Mouse (Mus musculus) mature B cell (primary cell): ENCODE data around the gene Foxn3.

Experiments used
- in situ Hi-C: fragments of 300-500 bp; cut with MboI; formaldehyde crosslinking; loops from 2 replicates; pipeline ENCODE4 v1.14.3; 2019

Gene Foxn3

DNA sequence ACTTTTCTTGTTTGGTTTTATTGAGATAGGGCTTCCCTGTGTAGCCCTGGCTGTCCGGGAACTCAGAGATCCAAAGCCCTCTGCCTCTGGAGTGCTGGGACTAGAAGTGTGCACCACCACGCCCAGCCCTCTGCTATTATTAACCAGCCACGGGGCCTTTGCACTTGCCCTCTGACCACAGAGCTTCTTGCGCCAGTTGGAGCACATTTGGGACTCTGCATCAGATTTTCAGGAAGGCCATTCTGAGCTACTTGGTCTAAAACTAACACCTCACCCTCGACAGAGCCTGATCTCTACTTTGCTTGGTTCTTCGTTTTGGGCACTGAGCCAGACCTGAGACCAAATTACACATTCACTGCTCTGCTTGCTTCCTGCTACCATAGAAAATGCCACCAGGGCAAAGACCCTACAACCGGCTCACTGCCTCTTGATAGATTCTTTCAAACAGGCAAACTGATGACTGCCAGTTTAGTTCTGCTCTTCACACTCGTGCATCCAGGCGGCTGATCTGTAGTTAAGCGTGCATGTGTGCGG is 301.2 kb downstream of the Foxn3 start:
- in situ Hi-C loops: no loop called here

- in situ Hi-C loops: no loop called here
Observed at GRCm38 (mm10) chr12:99260171-99260570, 303.2 kb downstream of the Foxn3 start.

- in situ Hi-C loops: no loop called here
Observed at GRCm38 (mm10) chr12:99257570-99257969, 305.8 kb downstream of the Foxn3 start.

GRCm38 (mm10) chr12:99256997-99257396 is 306.4 kb downstream of the Foxn3 start:
- in situ Hi-C loops: no loop called here

DNA sequence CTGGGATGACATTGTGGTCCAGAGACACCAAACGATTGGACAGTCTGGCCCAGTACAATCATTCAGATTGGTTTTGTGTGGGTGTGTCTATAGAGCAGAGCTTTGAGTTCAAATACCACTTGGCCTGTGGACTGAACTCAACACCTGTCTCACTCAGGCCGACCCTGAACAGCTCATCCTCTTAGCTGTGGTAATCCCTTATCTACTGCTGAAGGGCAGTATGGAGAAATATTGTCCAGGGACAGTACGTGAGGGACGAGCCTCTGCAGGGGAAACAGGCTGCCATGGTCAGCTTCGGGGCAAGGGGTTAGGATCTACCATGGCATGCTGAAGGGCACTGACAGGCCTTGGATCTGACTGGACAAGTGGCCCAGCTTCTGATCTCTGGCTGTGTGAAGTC is 306.9 kb downstream of the Foxn3 start:
- in situ Hi-C loops: no loop called here

GRCm38 (mm10) chr12:99254436-99254835 is 308.9 kb downstream of the Foxn3 start:
- in situ Hi-C loops: no loop called here

DNA sequence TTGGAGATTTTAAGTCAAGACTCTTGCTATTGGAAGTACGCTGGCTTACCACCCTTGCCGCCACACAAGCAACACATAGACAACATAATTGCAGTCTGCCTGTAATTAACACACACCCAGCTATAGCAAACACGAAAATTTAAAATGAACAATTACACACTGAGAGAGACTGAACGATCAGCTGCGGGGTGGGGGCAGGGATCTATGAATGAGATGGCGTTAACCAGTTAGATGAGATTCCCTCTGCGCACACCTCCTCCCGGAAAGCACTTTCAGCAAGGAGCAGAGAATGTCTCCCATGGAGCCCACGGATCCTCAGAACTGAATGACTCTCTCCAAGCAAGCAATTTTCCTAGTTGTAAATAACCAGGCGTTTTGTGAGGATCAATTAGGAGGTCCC is 309.8 kb downstream of the Foxn3 start:
- in situ Hi-C loops: no loop called here

- in situ Hi-C loops: no loop called here
Observed at GRCm38 (mm10) chr12:99248606-99249005, 314.8 kb downstream of the Foxn3 start.

DNA sequence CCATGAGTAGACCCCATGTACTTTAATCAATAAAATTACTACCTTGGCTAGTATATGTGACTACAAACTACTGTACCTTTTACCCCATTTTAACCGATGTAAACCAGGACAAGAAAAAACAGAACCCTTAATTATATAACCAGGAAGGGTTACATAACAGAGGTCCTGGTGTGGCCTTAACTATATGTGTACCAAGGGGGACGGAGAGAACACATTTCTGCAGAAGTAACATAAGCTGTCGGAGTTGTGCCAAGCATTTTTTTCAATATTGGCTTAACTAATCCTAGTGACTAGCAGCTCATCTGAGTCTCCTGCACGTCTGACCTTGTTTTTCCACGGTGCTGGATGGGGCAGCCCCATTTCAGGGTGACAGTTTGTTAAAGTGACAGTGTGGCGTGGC is 315.4 kb downstream of the Foxn3 start:
- in situ Hi-C loops: no loop called here

- in situ Hi-C loops: no loop called here
Observed at GRCm38 (mm10) chr12:99246984-99247746, 316.2 kb downstream of the Foxn3 start.

DNA sequence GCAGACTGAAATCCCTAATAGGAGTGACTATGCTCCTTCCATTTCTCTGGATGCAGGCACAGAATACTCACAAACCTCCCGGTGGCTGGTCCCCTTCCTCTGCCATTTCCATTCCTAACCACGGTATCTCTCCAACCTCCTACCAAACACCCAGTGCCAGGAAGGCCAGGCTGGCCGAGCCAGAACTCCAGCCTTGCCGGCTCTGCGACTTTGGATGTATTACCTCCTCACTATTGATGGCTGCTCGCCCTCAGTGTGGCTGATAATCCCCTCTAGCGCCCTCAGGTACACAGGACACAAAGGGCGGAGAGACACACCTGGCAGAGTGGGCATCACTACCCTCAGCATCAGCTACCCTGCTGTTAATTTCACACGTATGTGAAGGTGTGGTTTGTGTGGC is 318.7 kb downstream of the Foxn3 start:
- in situ Hi-C loops: no loop called here

- in situ Hi-C loops: no loop called here
Observed at GRCm38 (mm10) chr12:99244264-99244663, 319.1 kb downstream of the Foxn3 start.

- in situ Hi-C loops: no loop called here
Observed at GRCm38 (mm10) chr12:99243316-99243715, 320.1 kb downstream of the Foxn3 start.

DNA sequence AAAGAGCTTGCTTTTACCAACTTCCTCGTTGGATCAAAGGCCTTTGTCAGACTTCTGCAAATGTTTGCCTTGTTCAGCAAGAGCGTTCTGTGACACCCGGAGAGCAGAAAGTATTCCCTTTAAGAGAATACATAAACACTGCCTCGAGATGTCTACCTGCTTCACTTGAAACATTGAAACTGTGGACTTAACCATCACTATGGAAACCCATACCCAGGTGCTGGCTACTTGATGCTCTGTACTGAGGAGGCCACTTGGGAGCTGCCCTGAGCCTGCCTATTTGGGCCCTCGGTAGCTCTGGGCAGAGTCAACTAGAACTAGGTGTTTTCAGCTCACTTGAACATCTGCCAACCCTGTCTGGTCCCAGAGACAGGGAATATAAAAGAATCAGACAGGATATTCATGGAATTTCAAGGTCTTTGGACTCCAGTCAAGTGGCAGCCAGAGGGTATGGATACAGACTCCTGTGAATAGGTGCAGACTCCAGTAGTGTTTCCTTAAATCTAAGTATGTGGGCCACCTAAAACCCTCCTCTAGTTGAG is 323.1 kb downstream of the Foxn3 start:
- in situ Hi-C loops: no loop called here

DNA sequence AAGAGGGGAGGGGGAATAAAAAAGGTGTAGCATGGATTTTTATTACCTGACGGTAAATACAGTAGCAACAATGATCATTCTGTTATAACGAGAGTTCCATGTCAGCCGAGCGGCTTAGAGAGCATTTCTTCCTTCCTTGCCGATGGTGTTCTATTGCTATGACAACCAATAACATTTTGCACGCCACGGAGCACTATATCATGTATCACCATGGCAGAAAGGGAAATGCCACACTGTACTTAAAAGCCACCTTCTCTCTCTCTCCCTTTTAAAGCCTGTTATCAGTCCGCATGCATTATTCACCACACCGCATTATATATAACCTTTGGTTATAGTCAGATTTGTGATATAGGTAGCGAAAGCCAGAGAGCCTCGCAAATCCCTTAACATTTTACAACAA is 323.6 kb downstream of the Foxn3 start:
- in situ Hi-C loops: no loop called here

- in situ Hi-C loops: no loop called here
Observed at GRCm38 (mm10) chr12:99237497-99237896, 325.9 kb downstream of the Foxn3 start.

DNA sequence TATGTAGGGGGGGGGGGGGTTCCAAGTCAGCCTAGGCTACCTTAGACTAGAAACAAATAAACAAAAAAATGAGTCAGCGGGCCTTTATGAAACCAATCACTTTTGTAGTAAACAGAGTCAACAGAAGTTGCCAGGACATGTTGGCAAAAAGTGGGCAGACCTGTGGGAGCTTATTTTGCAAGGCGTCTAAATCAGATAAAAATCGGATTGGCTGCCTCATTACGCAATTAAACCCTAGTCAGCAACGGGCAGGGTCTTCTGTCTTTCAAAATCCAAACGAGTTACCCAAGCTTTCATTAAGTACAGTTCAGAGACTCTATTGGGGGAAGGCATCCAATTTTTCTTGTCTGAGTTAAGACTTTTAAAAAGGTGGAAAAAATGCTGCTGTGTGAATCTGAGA is 329.0 kb downstream of the Foxn3 start:
- in situ Hi-C loops: no loop called here

DNA sequence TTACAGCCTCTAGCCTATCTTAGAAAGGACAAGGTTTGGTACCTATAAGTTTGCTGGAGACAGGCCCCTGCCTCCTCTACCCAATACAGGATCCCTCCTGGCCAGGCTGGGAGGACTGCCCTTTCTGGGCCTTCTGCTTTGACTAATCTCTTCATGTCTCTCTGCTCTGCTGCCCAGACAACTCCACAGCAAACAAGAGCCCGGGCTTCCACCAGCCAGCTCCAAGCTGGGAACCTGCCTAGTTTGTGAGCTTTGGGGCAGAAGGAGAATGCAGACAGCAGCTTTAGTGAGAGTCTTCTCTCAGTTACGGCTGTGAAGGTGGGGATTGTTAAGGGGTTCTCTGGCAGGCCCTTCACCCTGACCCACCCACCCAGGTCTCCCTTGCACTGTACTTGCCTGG is 330.0 kb downstream of the Foxn3 start:
- in situ Hi-C loops: no loop called here

DNA sequence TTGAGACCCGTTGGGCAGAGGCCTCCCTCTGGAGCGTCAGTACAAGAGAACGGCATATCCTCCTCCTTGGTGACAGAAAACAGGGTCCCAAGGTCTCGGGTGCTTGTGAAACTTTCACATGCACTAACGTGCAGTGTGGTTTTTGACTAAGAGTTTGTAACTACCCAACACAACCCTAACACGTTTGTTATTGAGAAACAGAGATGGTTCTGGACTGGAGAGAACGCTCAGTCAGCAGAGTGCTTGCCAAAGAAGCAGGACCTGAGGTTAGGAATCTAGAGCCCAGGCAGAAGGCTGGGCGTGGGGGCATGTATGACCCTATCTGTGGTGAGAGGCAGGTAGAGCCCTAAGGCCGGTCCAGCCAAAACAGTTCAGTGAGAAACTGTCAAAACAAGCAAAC is 330.9 kb downstream of the Foxn3 start:
- in situ Hi-C loops: no loop called here

- in situ Hi-C loops: no loop called here
Observed at GRCm38 (mm10) chr12:99231321-99231720, 332.1 kb downstream of the Foxn3 start.

GRCm38 (mm10) chr12:99230783-99231048 is 332.7 kb downstream of the Foxn3 start:
- in situ Hi-C loops: no loop called here

GRCm38 (mm10) chr12:99229973-99230782 is 333.2 kb downstream of the Foxn3 start:
- in situ Hi-C loops: no loop called here

- in situ Hi-C loops: no loop called here
Observed at GRCm38 (mm10) chr12:99227313-99227952, 335.9 kb downstream of the Foxn3 start.
